Comparison of ENCODE assay signal across 13 mouse cellular contexts in the genomic region with DNA sequence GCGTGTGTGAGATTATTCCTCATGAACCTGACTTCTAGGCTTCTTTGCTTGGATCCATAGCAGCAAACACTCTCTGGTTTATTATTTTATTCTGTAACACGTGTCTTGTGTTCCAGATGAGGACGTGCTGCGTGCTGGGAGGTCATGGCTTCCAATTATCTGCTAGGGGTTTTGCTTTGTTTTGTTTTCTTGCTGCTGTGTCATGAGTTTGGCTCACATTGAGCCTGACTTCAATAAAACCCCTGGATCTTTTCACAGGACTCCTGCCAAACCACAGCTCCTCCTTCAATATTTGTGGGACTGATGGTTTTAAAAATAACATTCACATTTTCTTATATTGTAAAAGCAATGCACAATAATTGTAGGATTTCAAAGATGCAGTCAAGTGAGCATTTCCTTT. TPM values are rescaled to one million over a fixed set of nuclear protein-coding genes. Genes with fewer than 3 reads are reported as not detected.
A peak's percentile ranks its signal among the peaks of the same experiment; 100 is the strongest.
DNase-seq lines count a peak whose midpoint lies in the region; ATAC-seq and TF ChIP-seq lines count a peak whose summit lies in the region.
"Had no signal": no experiment of that assay in that cellular context is flagged by ENCODE, and none has a peak within 500 bp of the region (broad histone marks: within the 10 kb centered on the region; RNA-seq: fewer than 3 reads in every experiment).

No protein-coding gene starts in this region.

- H3K27me3 ChIP-seq in lung, embryonic 14.5 days (ENCODE audit: insufficient read depth, low read length) = no peaks in the 10 kb centered on the region
- no peaks in the 10 kb centered on the region for H3K27me3 ChIP-seq in kidney, postnatal 0 days (ENCODE audit: insufficient read depth, low read length)
- H3K27me3 ChIP-seq in intestine, embryonic 16.5 days (replicated peaks; ENCODE audit: control insufficient read depth, insufficient read depth, low read length) = no peaks in the 10 kb centered on the region
- H3K27me3 ChIP-seq: embryonic facial prominence, embryonic 13.5 days; limb, embryonic 13.5 days had no signal

- H3K36me3 ChIP-seq in lung, embryonic 14.5 days (ENCODE audit: insufficient read depth) = no peaks in the 10 kb centered on the region
- H3K36me3 ChIP-seq in kidney, postnatal 0 days (ENCODE audit: insufficient read depth, low read length) = no peaks in the 10 kb centered on the region
- no peaks in the 10 kb centered on the region for H3K36me3 ChIP-seq in intestine, embryonic 16.5 days (ENCODE audit: control insufficient read depth, insufficient read depth, low read length)
- H3K36me3 ChIP-seq: embryonic facial prominence, embryonic 13.5 days; limb, embryonic 13.5 days had no signal

- H3K4me2 ChIP-seq in lung, embryonic 14.5 days = no peak overlapping the region
- H3K4me2 ChIP-seq in kidney, postnatal 0 days (ENCODE audit: low read length) = no peak overlapping the region
- no peak overlapping the region for H3K4me2 ChIP-seq in intestine, embryonic 16.5 days (ENCODE audit: low read depth, low read length)
- H3K4me2 ChIP-seq: embryonic facial prominence, embryonic 13.5 days; limb, embryonic 13.5 days had no signal

- TF ChIP-seq POLR2A in brain, embryonic 14.5 days (IDR thresholded peaks at IDR 0.05; ENCODE audit: borderline replicate concordance, extremely low read depth, insufficient read depth, insufficient read length, poor library complexity, severe bottlenecking) = no peak

- H3K9me3 ChIP-seq in lung, embryonic 14.5 days (ENCODE audit: low read depth, low read length) = no peaks in the 10 kb centered on the region
- H3K9me3 ChIP-seq in kidney, postnatal 0 days (replicated peaks; ENCODE audit: low read length) = no peaks in the 10 kb centered on the region
- no peaks in the 10 kb centered on the region for H3K9me3 ChIP-seq in intestine, embryonic 16.5 days (ENCODE audit: control insufficient read depth, low read length)
- H3K9me3 ChIP-seq: embryonic facial prominence, embryonic 13.5 days; limb, embryonic 13.5 days had no signal

- no peaks in the 10 kb centered on the region for H3K4me1 ChIP-seq in lung, embryonic 14.5 days (ENCODE audit: insufficient read depth)
- 0 out of 2 replicates have a peak, but pooled peaks cover 4% of the 10 kb centered on the region for H3K4me1 ChIP-seq in kidney, postnatal 0 days (replicated peaks; ENCODE audit: insufficient read depth, low read length)
- no peaks in the 10 kb centered on the region for H3K4me1 ChIP-seq in intestine, embryonic 16.5 days (ENCODE audit: control insufficient read depth, insufficient read depth, low read length)
- H3K4me1 ChIP-seq: embryonic facial prominence, embryonic 13.5 days; limb, embryonic 13.5 days had no signal

- no peak overlapping the region for H3K4me3 ChIP-seq in lung, embryonic 14.5 days (ENCODE audit: low read depth, low read length)
- no peak overlapping the region for H3K4me3 ChIP-seq in kidney, postnatal 0 days (replicated peaks; ENCODE audit: low read depth, low read length)
- H3K4me3 ChIP-seq in intestine, embryonic 16.5 days (ENCODE audit: low read length) = no peak overlapping the region
- H3K4me3 ChIP-seq: embryonic facial prominence, embryonic 13.5 days; limb, embryonic 13.5 days had no signal

- peak; percentile 28; the same call in 1 of the 2 replicates for ATAC-seq in lung, embryonic 14.5 days (ENCODE audit: insufficient read depth)
- no peak for ATAC-seq in kidney, postnatal 0 days (replicated peaks; ENCODE audit: low FRiP score, low read depth)
- no peak for ATAC-seq in intestine, embryonic 16.5 days

- 57% methylated on average over 4 of the region's 4 CpGs for WGBS in lung, embryonic 14.5 days
- WGBS in kidney, postnatal 0 days = 58% methylated on average over 4 of the region's 4 CpGs
- 77% methylated on average over 4 of the region's 4 CpGs for WGBS in intestine, embryonic 16.5 days

- no peak for TF ChIP-seq CTCF in lung, embryonic 14.5 days (IDR thresholded peaks at IDR 0.05; ENCODE audit: low read depth)
- no peak for TF ChIP-seq CTCF in brain, embryonic 14.5 days (IDR thresholded peaks at IDR 0.05; ENCODE audit: borderline replicate concordance, extremely low read depth, insufficient read depth, insufficient read length)
- no peak for TF ChIP-seq CTCF in kidney, postnatal 0 days (IDR thresholded peaks at IDR 0.05; ENCODE audit: low read depth)

- no peak overlapping the region for H3K9ac ChIP-seq in lung, embryonic 14.5 days
- no peak overlapping the region for H3K9ac ChIP-seq in kidney, postnatal 0 days (ENCODE audit: low read depth, low read length)
- no peak overlapping the region for H3K9ac ChIP-seq in intestine, embryonic 16.5 days (ENCODE audit: low read depth, low read length)
- H3K9ac ChIP-seq: embryonic facial prominence, embryonic 13.5 days; limb, embryonic 13.5 days had no signal

- no peak overlapping the region for H3K27ac ChIP-seq in lung, embryonic 14.5 days (ENCODE audit: low read depth)
- H3K27ac ChIP-seq in kidney, postnatal 0 days = no peak overlapping the region
- no peak overlapping the region for H3K27ac ChIP-seq in intestine, embryonic 16.5 days (ENCODE audit: low read length)
- H3K27ac ChIP-seq: embryonic facial prominence, embryonic 13.5 days; limb, embryonic 13.5 days had no signal

- DNase-seq in adrenal gland, adult 2 months = peak; percentile 13
- no peak for DNase-seq in adrenal gland, postnatal 25 days
- DNase-seq in lung, embryonic 14.5 days = peak; percentile 66
- DNase-seq in lung, postnatal 4 days = no peak
- peak; percentile 34 for DNase-seq in brain, embryonic 14.5 days (ENCODE audit: low read depth)
- DNase-seq in kidney, postnatal 0 days (ENCODE audit: low spot score) = peak; percentile 77
- no peak for DNase-seq in embryo, embryonic 9.5 days (ENCODE audit: extremely low spot score)
- DNase-seq: cerebellum, postnatal 14 days; thymus, adult 2 months had no signal

RNA-seq across cellular contexts. Expression of a gene that starts 16.6 kb away (rescaled TPM):
- 1 to 10 TPM; 5.2 to 6.9 TPM for total RNA-seq in adrenal gland, adult 2 months (2021)
- polyA plus RNA-seq in adrenal gland, adult 2 months (2012; rRNA removed) = 2.3 and 2.6 TPM in 2 replicates
- 2.5 and 4.0 TPM in 2 replicates for total RNA-seq in adrenal gland, postnatal 25 days (2021)
- polyA plus RNA-seq in lung, embryonic 14.5 days (2014; fragmentation: Nextera tagmentation; extraction: Ambion mirVana) = 3.7 and 4.2 TPM in 2 replicates
- 42.0 and 96.2 TPM in 2 replicates for polyA plus RNA-seq in brain, embryonic 14.5 days (2012; rRNA removed)
- polyA plus RNA-seq in kidney, postnatal 0 days (2015; fragmentation: Nextera tagmentation; extraction: Ambion mirVana) = 6.9 and 8.1 TPM in 2 replicates
- polyA plus RNA-seq in intestine, embryonic 16.5 days (2015; fragmentation: Nextera tagmentation; extraction: Ambion mirVana) = 4.5 and 4.9 TPM in 2 replicates
- total RNA-seq: megakaryocyte progenitor cell, adult 5-6 weeks had no signal

Comparison
In these comparisons a context has a peak if more than half of its experiments do, and no peak if none do; other contexts are left out.
1. DNase-seq: peak in adrenal gland, adult 2 months (single experiment), lung, embryonic 14.5 days (single experiment), brain, embryonic 14.5 days (single experiment) and kidney, postnatal 0 days (single experiment); none in adrenal gland, postnatal 25 days (single experiment), lung, postnatal 4 days (0 of 2) and embryo, embryonic 9.5 days (single experiment).